Mouse (Mus musculus): ENCODE measurements at regions not wholly inside any gene's neighbourhood (a gene's known extent, or its start where the extent isn't known, plus 50 kb on each side); places are given as distances from the start of the nearest gene placed in this dataset.

GRCm38 (mm10) chr2:46358225-46358624 is 1241.0 kb upstream of the Zeb2 start:
- no peak for DNase-seq

DNA sequence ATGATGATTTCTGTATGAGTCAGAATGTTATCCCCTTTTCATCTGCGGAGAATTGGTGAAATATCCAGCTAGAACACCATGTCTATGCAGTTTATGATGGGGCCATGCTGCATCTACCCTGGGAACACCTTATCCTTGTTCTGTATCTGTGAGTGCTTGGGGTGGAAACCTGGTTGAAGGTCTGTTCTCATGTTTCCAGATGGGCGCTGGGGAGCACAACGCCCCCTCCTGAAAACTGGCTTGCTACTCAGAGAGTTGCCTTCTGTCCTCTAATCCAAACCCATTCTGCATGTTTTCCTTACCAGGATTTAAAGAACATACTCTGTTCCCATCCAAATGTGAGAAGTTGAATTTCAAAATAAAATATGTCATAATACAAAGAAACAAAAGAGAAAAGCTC is 1239.5 kb upstream of the Zeb2 start:
- no peak for DNase-seq

GRCm38 (mm10) chr2:46340694-46341093 is 1223.5 kb upstream of the Zeb2 start:
- DNase-seq: no peak

DNA sequence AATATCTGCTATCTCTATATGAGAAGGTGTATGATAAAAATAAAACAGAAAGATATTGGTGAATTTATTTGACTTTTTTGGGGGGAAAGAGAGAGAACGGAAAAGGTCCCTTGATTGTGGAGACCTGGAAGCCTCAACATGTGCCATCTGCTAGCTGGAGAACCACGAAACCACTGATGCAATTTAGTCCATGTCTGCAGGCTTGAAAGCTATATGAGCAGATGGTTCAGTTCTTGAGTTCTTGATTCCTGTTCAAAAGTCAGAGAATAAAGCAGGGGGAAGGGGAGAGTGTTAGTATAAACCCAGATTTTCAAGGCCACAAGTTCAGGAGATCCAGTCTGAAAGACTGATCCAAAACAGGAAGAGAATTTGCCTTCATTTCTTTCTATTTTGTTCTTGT is 1199.5 kb upstream of the Zeb2 start:
- DNase-seq: peak; percentile 22 to 55

DNA sequence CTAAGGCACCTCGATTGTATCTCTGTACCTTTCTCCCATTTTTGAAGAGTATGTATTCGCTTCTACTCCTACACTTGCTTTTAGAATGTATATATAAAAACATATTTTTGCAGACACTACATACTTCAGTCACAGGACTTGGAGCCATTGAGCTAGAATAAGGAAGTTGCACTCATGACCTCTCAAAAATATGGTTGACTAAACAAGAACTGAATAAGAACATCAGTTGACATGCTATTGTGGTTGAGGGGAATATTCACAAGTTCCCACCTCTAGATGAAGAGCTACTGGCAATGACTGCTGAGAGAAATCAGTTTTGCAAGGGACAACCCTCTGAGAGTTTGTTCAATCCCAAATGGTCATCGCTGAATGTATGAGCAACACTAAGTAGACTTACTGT is 1198.0 kb upstream of the Zeb2 start:
- no peak for DNase-seq

DNA sequence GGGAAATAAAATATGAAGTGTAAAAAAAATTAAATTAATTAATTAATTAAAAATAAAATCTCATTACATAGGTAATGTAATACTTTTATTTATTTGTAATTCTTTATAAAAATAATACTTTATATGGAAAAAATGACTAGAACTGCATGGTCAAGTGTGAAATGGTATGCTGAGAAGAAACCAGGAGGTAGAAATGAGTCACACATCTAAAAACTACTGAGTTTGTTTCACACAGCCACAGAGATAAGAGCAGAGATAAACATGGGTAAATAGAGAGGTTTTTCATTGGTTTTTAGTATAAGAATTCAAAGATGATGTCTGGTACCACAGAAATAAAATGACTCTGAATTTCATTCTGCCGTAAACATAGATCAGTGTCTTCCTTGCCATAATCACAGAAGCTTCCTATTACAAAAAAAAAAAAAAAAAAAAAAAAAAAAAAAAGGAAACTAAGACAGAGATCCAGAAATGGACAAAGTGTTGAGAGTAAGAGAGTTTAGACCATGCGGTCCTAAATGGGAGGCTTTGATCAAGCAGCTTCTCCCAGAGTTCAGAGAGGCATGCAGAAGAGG is 1190.5 kb upstream of the Zeb2 start:
- DNase-seq: no peak

GRCm38 (mm10) chr2:46302627-46303026 is 1185.4 kb upstream of the Zeb2 start:
- DNase-seq: no peak

DNA sequence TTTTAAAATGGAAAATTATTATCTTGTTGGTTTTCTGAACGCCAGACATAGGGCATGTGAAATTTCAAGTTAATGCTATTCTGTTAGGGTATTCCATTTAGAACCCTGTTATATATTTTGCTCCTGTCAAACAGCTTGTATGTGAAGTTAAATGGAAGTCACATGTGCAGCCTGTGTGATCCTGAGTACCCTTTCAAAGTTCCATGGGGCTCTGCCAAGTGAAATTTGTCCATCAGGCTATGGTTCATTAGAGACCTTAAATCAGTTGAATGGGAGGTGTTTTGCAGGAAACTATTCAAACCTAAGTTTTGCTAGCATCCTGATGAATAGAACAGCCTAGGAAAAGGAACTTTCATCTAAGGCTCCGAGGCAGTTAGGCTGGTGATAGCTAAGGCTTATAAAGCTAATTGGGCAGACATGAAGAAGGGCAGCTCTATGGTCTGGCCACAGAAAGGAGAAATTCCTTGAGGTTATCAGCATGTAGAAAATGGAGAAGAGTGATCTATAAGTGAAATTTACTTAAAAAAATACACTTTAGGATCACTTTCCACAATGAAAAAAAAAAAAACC is 1180.2 kb upstream of the Zeb2 start:
- no peak for DNase-seq

- DNase-seq: no peak
Measured at GRCm38 (mm10) chr2:46283929-46284598, 1166.9 kb upstream of the Zeb2 start.

GRCm38 (mm10) chr2:46280822-46281221 is 1163.6 kb upstream of the Zeb2 start:
- DNase-seq: no peak

DNA sequence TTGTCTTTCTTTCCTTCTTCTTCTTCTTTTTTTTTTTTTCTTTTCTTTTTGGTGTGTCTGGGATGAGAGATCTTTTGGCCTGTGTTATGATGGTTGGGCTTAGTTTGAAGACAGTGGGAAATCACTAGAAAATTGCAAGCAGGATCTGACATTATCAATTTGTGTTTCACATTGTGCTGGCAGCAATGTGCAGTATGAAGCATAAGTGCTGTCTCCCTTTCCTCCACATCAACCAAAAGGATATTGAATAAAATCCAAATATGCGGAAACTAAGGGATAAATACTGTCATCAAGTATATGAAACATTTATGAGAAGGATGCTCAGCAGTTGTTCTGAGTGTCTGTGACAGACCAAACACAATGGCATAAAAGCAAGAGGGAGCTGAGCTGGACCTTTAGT is 1144.4 kb upstream of the Zeb2 start:
- no peak for DNase-seq

- DNase-seq: no peak
Measured at GRCm38 (mm10) chr2:46251562-46251961, 1134.4 kb upstream of the Zeb2 start.

DNA sequence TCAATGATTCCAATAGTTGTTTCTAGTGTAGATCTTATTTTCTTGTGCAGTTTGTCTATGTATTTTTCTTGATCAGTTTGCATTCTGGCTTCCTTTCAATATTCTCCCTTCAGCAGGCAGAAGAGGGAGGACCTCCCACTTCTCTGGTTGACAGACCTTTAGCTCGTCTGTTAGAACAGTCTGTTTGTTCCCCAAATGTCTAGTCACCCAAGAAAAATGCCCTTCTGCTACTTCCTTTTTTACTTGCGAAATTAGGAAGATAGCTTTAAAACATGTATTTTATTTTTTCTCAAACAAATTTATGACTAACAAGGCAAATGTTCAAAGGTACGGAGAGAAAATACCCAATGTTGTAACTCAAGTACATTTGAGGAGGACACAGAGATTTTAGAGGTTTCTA is 1128.5 kb upstream of the Zeb2 start:
- DNase-seq: no peak

GRCm38 (mm10) chr2:46244697-46245096 is 1127.5 kb upstream of the Zeb2 start:
- no peak for DNase-seq

DNA sequence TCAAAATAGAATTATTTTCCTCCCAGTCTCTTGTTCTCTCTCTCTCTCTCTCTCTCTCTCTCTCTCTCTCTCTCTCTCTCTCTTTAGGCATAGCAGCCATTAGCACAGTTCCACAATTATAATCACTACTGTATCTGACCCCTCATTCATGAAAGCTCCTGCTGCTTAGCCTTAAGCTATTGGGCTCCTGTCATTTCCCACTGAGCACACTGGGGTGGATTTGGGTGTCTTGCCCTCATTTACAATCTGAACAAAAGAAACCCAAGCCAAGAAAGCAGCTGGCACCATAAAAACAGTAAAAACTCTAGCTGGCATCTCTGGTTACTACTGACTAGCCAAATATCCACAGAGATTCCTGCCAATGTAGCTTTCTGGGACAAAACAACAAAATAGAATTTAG is 1125.6 kb upstream of the Zeb2 start:
- DNase-seq: peak; percentile 40 to 72

DNA sequence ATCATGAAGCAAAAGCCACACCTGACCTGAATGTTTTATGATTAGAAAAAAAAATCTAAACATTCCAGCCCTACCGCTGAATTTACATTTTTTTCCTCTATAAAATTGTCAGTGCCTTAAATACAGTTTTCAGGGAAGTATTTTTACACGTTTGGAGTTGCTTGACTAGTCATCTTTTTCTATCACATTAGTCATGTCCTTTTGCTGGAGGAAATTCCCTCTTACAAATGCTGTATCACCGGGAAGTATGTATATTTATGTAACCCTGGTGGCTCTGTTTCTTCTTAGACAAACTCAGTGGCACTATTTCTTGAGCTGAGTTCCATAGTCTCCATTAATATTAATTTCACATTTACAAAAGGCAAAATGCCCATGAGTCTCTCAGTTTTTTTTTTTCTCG is 1122.7 kb upstream of the Zeb2 start:
- no peak for DNase-seq

DNA sequence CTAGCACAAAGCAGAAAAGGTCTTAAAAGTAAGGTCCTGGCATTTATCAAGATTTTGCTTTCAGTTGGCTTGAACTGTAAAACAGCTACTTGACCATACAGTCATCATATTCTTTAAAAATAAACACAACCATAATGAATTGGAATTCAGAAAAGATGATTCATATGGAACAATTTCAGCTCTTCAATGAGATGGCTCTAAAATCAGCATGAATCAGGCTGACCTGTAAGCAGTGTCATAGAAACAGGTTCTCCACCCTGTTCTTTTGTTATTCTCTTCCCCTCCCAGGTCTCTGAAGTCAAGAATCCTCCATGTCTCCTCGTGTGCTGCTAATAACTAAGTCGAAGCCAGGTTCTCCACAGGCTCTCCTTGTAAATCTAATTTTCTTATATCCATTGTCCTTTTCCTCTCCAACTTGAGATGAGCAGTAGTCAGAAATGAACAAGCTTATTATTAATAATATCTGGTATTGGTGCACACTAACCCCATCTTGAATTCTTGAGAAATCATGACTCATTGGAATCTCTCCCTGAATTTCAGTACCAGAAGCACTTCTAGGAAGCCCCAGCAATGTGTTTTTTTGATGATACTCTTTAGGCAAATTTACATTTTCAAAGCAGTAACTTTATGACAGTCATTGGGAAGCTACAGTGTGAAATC is 1113.7 kb upstream of the Zeb2 start:
- DNase-seq: no peak

DNA sequence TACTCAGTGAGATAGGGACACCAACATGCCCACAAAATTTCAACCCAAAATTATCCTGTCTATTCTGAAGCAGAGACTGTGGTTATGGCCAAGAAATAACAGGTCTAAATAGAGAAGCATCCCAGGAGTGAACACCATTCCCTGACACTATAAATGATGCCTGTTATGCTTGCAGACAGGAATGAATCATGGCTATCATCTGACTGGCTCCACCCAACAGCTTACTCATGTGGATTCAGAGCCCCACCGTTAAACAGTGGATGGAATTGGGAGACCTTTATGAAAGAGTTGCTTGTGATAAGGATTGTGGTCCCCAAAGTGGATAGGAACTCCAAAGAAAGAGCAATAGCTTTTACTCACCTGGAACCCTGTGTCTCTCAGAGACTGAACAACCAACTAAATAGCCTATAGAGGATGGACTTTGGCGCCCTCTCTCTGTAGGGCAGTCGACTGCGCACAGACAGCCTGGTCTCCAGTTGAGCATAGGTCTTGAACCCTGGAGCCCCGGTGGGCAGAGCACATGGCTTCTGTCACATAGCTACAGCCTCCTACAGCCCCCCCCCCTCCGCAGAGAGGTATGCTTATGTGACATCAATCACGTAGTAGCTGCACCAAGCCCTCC is 1101.3 kb upstream of the Zeb2 start:
- DNase-seq: no peak

- DNase-seq: no peak
Measured at GRCm38 (mm10) chr2:46199341-46199740, 1082.1 kb upstream of the Zeb2 start.

- DNase-seq: no peak
Measured at GRCm38 (mm10) chr2:46187265-46187888, 1070.2 kb upstream of the Zeb2 start.

GRCm38 (mm10) chr2:46183241-46183640 is 1066.0 kb upstream of the Zeb2 start:
- no peak for DNase-seq

- no peak for DNase-seq
Measured at GRCm38 (mm10) chr2:46179741-46180140, 1062.5 kb upstream of the Zeb2 start.

GRCm38 (mm10) chr2:46168488-46168887 is 1051.3 kb upstream of the Zeb2 start:
- DNase-seq: no peak
